Mouse (Mus musculus) bone marrow macrophage, adult 2 months (primary cell): Measurements from ENCODE around the gene Smpd3. TPM values are rescaled to one million over a fixed set of nuclear protein-coding genes. Genes with fewer than 3 reads are reported as not detected.

ENCODE experiments used
- H3K27ac ChIP-seq: 2 replicates; pipeline ENCODE4 v1.5.1; 2012; ENCODE audit warnings: low read depth, low read length; ENCODE audit not compliant: insufficient read depth
- H3K4me1 ChIP-seq: 2 replicates; pipeline ENCODE4 v1.6.1; 2012; ENCODE audit warnings: low read length; ENCODE audit not compliant: control insufficient read depth, insufficient read depth
- H3K4me3 ChIP-seq: 2 replicates; pipeline ENCODE4 v1.5.1; 2012; ENCODE audit warnings: mild to moderate bottlenecking, low read length, moderate library complexity; ENCODE audit not compliant: insufficient read depth
- CTCF ChIP-seq: IDR thresholded peaks from 2 replicates; pipeline ENCODE4 v1.5.1; 2012; ENCODE audit warnings: low read depth, mild to moderate bottlenecking, low read length, moderate library complexity
- POLR2A ChIP-seq: IDR thresholded peaks from 2 replicates; pipeline ENCODE4 v1.6.1; 2012; ENCODE audit warnings: mild to moderate bottlenecking, low read depth, low read length, borderline replicate concordance
- polyA plus RNA-seq: library from polyadenylated mRNA; stranded (reverse); fragments of >200 nt; gene quantifications from 2 replicates; pipeline ENCODE4 v1.2.4, GENCODE M21; 2012; ENCODE audit not compliant: missing spikeins, insufficient read depth, insufficient read length

Smpd3 gene
- polyA plus RNA-seq, 1 experiment: 1.0 TPM

DNA sequence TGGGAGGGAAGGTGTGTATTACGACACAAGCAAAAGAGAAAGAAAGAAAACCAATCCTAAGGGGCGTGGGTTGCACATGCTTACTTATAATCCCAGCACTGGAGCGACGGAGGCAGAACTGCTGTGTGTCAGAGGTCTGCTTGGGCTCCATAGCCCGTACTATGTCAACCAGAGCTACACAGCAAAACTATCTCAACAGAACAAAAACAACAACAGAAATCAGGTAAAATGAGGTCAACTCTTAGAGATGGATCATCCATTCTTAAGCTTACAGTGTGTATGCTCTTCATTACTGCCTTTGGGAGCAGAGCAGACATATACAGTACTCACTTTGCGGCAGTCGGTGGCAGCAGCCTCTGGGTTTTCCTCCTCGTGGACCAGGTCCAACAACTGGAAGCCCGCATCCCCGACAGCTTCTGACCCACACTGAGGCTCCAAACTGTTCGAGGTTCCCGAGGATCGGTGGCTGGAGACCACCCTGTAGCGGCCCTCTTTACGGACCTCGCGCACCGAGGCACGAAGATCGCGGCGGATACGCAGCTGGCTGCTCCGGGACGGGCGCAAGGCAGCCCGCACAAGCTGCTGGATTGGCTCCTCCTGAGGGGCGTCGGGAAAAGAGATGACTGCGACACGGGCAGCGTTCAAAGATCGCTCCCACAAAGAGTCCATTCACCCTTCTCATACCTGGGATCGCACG is 127.6 kb downstream of the Smpd3 start:
- TF ChIP-seq CTCF (no peak), POLR2A (no peak)
- H3K27ac ChIP-seq: peak overlapping the region; percentile 76
- peaks cover 7% of the 10 kb centered on the region for H3K4me1 ChIP-seq
- H3K4me3 ChIP-seq: peak overlapping the region; percentile 86

Other genes with a start within 250 kb of the Smpd3 start
- gene Esrp2, start 201.0 kb downstream of the Smpd3 start, polyA plus RNA-seq: not detected in 2 replicates
- gene Pla2g15, start 187.6 kb downstream of the Smpd3 start, polyA plus RNA-seq: 144 and 153 TPM in 2 replicates
- 8.3 and 9.4 TPM in 2 replicates for gene Slc7a6, start 169.1 kb downstream of the Smpd3 start, polyA plus RNA-seq
- 25.5 and 26.5 TPM in 2 replicates for gene Slc7a6os, start 127.1 kb downstream of the Smpd3 start, polyA plus RNA-seq
- 3.9 and 8.8 TPM in 2 replicates for gene Prmt7, start 127.1 kb downstream of the Smpd3 start, polyA plus RNA-seq
- 27.0 and 28.9 TPM in 2 replicates for gene Zfp90, start 77.3 kb upstream of the Smpd3 start, polyA plus RNA-seq
- gene 6030452D12Rik, start 162.5 kb upstream of the Smpd3 start, polyA plus RNA-seq: not detected in 2 replicates
- not detected in 2 replicates for gene Cdh3, start 172.9 kb upstream of the Smpd3 start, polyA plus RNA-seq
- gene Gm10073, start 235.5 kb upstream of the Smpd3 start, polyA plus RNA-seq: 54.5 and 99.5 TPM in 2 replicates